ENCODE assay signal across 11 mouse cellular contexts in the genomic region with DNA sequence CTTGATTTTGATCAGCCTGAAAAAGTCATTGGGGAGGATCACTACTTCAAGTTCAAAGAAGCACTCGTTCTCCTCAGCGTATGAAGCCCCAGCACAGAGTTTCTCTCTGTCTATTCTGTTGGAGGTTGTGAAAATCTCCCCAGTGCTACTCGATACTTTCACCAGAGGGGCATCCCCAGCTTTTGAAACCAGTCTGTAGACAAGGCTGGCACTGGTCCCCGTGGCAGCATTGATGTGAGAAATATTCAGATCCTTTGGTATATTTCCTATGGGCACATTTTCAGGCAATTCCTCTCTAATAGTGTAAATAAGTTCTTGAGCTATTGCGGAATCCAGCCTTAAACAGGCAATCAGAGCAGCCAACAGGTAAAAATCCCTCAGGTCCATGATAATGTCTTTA. TPM values are rescaled to one million over a fixed set of nuclear protein-coding genes. Genes with fewer than 3 reads are reported as not detected.
DNase-seq lines count a peak whose midpoint lies in the region; ATAC-seq and TF ChIP-seq lines count a peak whose summit lies in the region.
"Had no signal": no experiment of that assay in that cellular context is flagged by ENCODE, and none has a peak within 500 bp of the region (broad histone marks: within the 10 kb centered on the region; RNA-seq: fewer than 3 reads in every experiment).

No protein-coding gene starts in this region.

- peak overlapping the region; percentile 80; the same call in 1 of the 2 replicates for H3K4me2 ChIP-seq in intestine, embryonic 15.5 days (replicated peaks)
- no peak overlapping the region for H3K4me2 ChIP-seq in intestine, postnatal 0 days (replicated peaks; ENCODE audit: low read depth)
- H3K4me2 ChIP-seq in forebrain, postnatal 0 days (ENCODE audit: low read depth), result peak overlapping the region; percentile 78
- peak overlapping the region; percentile 74 for H3K4me2 ChIP-seq in midbrain, embryonic 16.5 days (ENCODE audit: low read length)
- H3K4me2 ChIP-seq: liver, embryonic 13.5 days had no signal

- no peaks in the 10 kb centered on the region for H3K27me3 ChIP-seq in intestine, embryonic 15.5 days (replicated peaks)
- H3K27me3 ChIP-seq in intestine, postnatal 0 days (replicated peaks; ENCODE audit: control insufficient read depth, insufficient read depth, low read length), result peaks cover 7% of the 10 kb centered on the region; the same call in 1 of the 2 replicates
- no peaks in the 10 kb centered on the region for H3K27me3 ChIP-seq in forebrain, postnatal 0 days (ENCODE audit: insufficient read depth, low read length)
- H3K27me3 ChIP-seq in midbrain, embryonic 16.5 days (ENCODE audit: control insufficient read depth, insufficient read depth, low read depth, low read length), result no peaks in the 10 kb centered on the region
- H3K27me3 ChIP-seq: CH12.LX had no signal

- H3K36me3 ChIP-seq in intestine, embryonic 15.5 days, result no peaks in the 10 kb centered on the region
- H3K36me3 ChIP-seq in intestine, postnatal 0 days (ENCODE audit: control insufficient read depth, insufficient read depth), result no peaks in the 10 kb centered on the region
- no peaks in the 10 kb centered on the region for H3K36me3 ChIP-seq in forebrain, postnatal 0 days (ENCODE audit: insufficient read depth)
- H3K36me3 ChIP-seq in midbrain, embryonic 16.5 days (ENCODE audit: control insufficient read depth, insufficient read depth, low read length), result peaks cover 6% of the 10 kb centered on the region
- H3K36me3 ChIP-seq: liver, embryonic 13.5 days had no signal

- TF ChIP-seq POLR2A in cortical plate, adult 2 months (IDR thresholded peaks at IDR 0.05; ENCODE audit: extremely low read depth, insufficient read depth, low read length), result no peak

- ATAC-seq in intestine, embryonic 15.5 days, result no peak
- no peak for ATAC-seq in intestine, postnatal 0 days
- no peak for ATAC-seq in forebrain, postnatal 0 days
- ATAC-seq in midbrain, embryonic 16.5 days, result no peak
- ATAC-seq: activated CD4-positive, CD25-positive, alpha-beta regulatory T cell, adult 4 months had no signal

- TF ChIP-seq CTCF in intestine, postnatal 0 days (IDR thresholded peaks at IDR 0.05; ENCODE audit: low read depth), result no peak
- TF ChIP-seq CTCF in cortical plate, adult 2 months (IDR thresholded peaks at IDR 0.05; ENCODE audit: extremely low read depth, insufficient read depth, low read length), result no peak
- no peak for TF ChIP-seq CTCF in forebrain, postnatal 0 days (IDR thresholded peaks at IDR 0.05; ENCODE audit: low read depth)

- H3K9ac ChIP-seq in intestine, embryonic 15.5 days, result no peak overlapping the region
- H3K9ac ChIP-seq in intestine, postnatal 0 days (ENCODE audit: low read depth, low read length), result no peak overlapping the region
- peak overlapping the region; percentile 76 for H3K9ac ChIP-seq in forebrain, postnatal 0 days
- peak overlapping the region; percentile 81 for H3K9ac ChIP-seq in midbrain, embryonic 16.5 days (ENCODE audit: low read depth, low read length)
- H3K9ac ChIP-seq: liver, embryonic 13.5 days had no signal

- H3K4me3 ChIP-seq in intestine, embryonic 15.5 days (replicated peaks), result 0 out of 2 replicates have a peak overlapping the region, but pooled peaks have one; percentile 1
- no peak overlapping the region for H3K4me3 ChIP-seq in intestine, postnatal 0 days (ENCODE audit: low read depth, low read length)
- H3K4me3 ChIP-seq in cortical plate, adult 2 months (ENCODE audit: insufficient read depth, low read length), result peak overlapping the region; percentile 78
- peak overlapping the region; percentile 65 for H3K4me3 ChIP-seq in forebrain, postnatal 0 days (ENCODE audit: low read depth, low read length)
- peak overlapping the region; percentile 67 for H3K4me3 ChIP-seq in midbrain, embryonic 16.5 days (ENCODE audit: low read depth, low read length)
- H3K4me3 ChIP-seq: liver, embryonic 13.5 days had no signal

- intact Hi-C loops in heart, postnatal 25 days (cut with DNase I), result loop anchor here (5.0 kb wide), 1 partner anchor 571 kb away; no protein-coding TSS in a partner anchor

- H3K9me3 ChIP-seq in intestine, embryonic 15.5 days, result no peaks in the 10 kb centered on the region
- H3K9me3 ChIP-seq in intestine, postnatal 0 days (ENCODE audit: control insufficient read depth), result no peaks in the 10 kb centered on the region
- H3K9me3 ChIP-seq in forebrain, postnatal 0 days (ENCODE audit: low read length), result no peaks in the 10 kb centered on the region
- no peaks in the 10 kb centered on the region for H3K9me3 ChIP-seq in midbrain, embryonic 16.5 days (replicated peaks; ENCODE audit: control insufficient read depth, low read length, poor library complexity, severe bottlenecking)
- H3K9me3 ChIP-seq: liver, embryonic 13.5 days had no signal

- WGBS in intestine, embryonic 15.5 days, result 82% methylated on average over 5 of the region's 5 CpGs
- WGBS in intestine, postnatal 0 days, result 78% methylated on average over 5 of the region's 5 CpGs
- 33% methylated on average over 5 of the region's 5 CpGs for WGBS in forebrain, postnatal 0 days
- 52% methylated on average over 5 of the region's 5 CpGs for WGBS in midbrain, embryonic 16.5 days

- no peak for DNase-seq in forebrain, postnatal 0 days
- no peak for DNase-seq in embryo, embryonic 10 days (ENCODE audit: low spot score)
- DNase-seq in heart, postnatal 25 days (ENCODE audit: low spot score), result no peak
- DNase-seq in adipocyte (ENCODE audit: low spot score), result no peak
- DNase-seq: liver, embryonic 13.5 days had no signal

- H3K27ac ChIP-seq in intestine, embryonic 15.5 days, result no peak overlapping the region
- H3K27ac ChIP-seq in intestine, postnatal 0 days (ENCODE audit: low read depth, low read length), result no peak overlapping the region
- H3K27ac ChIP-seq in cortical plate, adult 2 months (ENCODE audit: insufficient read depth, low read length), result peak overlapping the region; percentile 41; the same call in 1 of the 2 replicates
- H3K27ac ChIP-seq in forebrain, postnatal 0 days (ENCODE audit: low read depth, low read length), result 0 out of 2 replicates have a peak overlapping the region, but pooled peaks have one; percentile 9
- H3K27ac ChIP-seq in midbrain, embryonic 16.5 days (ENCODE audit: low read length), result 0 out of 2 replicates have a peak overlapping the region, but pooled peaks have one; percentile 5
- H3K27ac ChIP-seq: liver, embryonic 13.5 days had no signal

- H3K4me1 ChIP-seq in intestine, embryonic 15.5 days (replicated peaks), result 0 out of 2 replicates have a peak, but pooled peaks cover 2% of the 10 kb centered on the region
- 0 out of 2 replicates have a peak, but pooled peaks cover 3% of the 10 kb centered on the region for H3K4me1 ChIP-seq in intestine, postnatal 0 days (replicated peaks; ENCODE audit: control insufficient read depth, insufficient read depth, low read length)
- H3K4me1 ChIP-seq in cortical plate, adult 2 months (ENCODE audit: control insufficient read depth, insufficient read depth, low read length), result 0 out of 2 replicates have a peak, but pooled peaks cover 1% of the 10 kb centered on the region
- H3K4me1 ChIP-seq in forebrain, postnatal 0 days (ENCODE audit: insufficient read depth), result 0 out of 2 replicates have a peak, but pooled peaks cover 5% of the 10 kb centered on the region
- H3K4me1 ChIP-seq in midbrain, embryonic 16.5 days (ENCODE audit: control insufficient read depth, insufficient read depth, low read length), result peaks cover 27% of the 10 kb centered on the region
- H3K4me1 ChIP-seq: liver, embryonic 13.5 days had no signal

RNA-seq across cellular contexts. Expression of gene Pcdh9, which starts 2.1 kb away (rescaled TPM):
- polyA plus RNA-seq in intestine, embryonic 15.5 days (2015; fragmentation: Nextera tagmentation; extraction: Ambion mirVana), result 15.6 and 19.1 TPM in 2 replicates
- polyA plus RNA-seq in intestine, postnatal 0 days (2015; fragmentation: Nextera tagmentation; extraction: Ambion mirVana), result 3.6 TPM in 2 replicates
- polyA plus RNA-seq in cortical plate, adult 2 months (2012; rRNA removed), result 62.3 and 68.3 TPM in 2 replicates
- 94.6 and 100 TPM in 2 replicates for total RNA-seq in forebrain, postnatal 0 days (2014; rRNA removed)
- 57.1 and 85.2 TPM in 2 replicates for polyA plus RNA-seq in forebrain, postnatal 0 days (2015; fragmentation: Nextera tagmentation; extraction: Ambion mirVana)
- polyA plus RNA-seq in midbrain, embryonic 16.5 days (2015; fragmentation: Nextera tagmentation; extraction: Ambion mirVana), result 179 and 187 TPM in 2 replicates
- total RNA-seq in heart, postnatal 25 days (2021), result 1 to 10 TPM; 1.5 to 1.8 TPM
- total RNA-seq: CH12.LX had no signal
- polyA plus RNA-seq: activated CD4-positive, CD25-positive, alpha-beta regulatory T cell, adult 4 months had no signal

Comparison
In these comparisons a context has a peak if more than half of its experiments do, and no peak if none do; other contexts are left out.
1. H3K27ac ChIP-seq: peak in cortical plate, adult 2 months (single experiment), forebrain, postnatal 0 days (single experiment) and midbrain, embryonic 16.5 days (single experiment); none in intestine, embryonic 15.5 days (single experiment) and intestine, postnatal 0 days (single experiment).
2. H3K9ac ChIP-seq: peak in forebrain, postnatal 0 days (single experiment) and midbrain, embryonic 16.5 days (single experiment); none in intestine, embryonic 15.5 days (single experiment) and intestine, postnatal 0 days (single experiment).